Mouse (Mus musculus): Measurements from ENCODE around the gene Xylt1.

The Xylt1 gene

GRCm38 (mm10) chr7:117614346-117614745 lies 233.6 kb downstream of the Xylt1 start:
- no peak for DNase-seq (ENCODE audit: low spot score)

GRCm38 (mm10) chr7:117614851-117615250 lies 234.1 kb downstream of the Xylt1 start:
- no peak for DNase-seq (ENCODE audit: low spot score)

- peak; percentile 24 for DNase-seq (ENCODE audit: low spot score)
These were observed 235.5 kb downstream of the Xylt1 start for GRCm38 (mm10) chr7:117616277-117616676.

GRCm38 (mm10) chr7:117618715-117619150 lies 238.0 kb downstream of the Xylt1 start:
- DNase-seq (ENCODE audit: low spot score), result no peak

GRCm38 (mm10) chr7:117621566-117621965 lies 240.8 kb downstream of the Xylt1 start:
- DNase-seq (ENCODE audit: low spot score), result no peak

- no peak for DNase-seq (ENCODE audit: low spot score)
These were observed 242.0 kb downstream of the Xylt1 start for GRCm38 (mm10) chr7:117622769-117623168.

- DNase-seq (ENCODE audit: low spot score), result no peak
These were observed 248.0 kb downstream of the Xylt1 start for GRCm38 (mm10) chr7:117628791-117629190.

GRCm38 (mm10) chr7:117630657-117631056 lies 249.9 kb downstream of the Xylt1 start:
- no peak for DNase-seq (ENCODE audit: low spot score)

GRCm38 (mm10) chr7:117635584-117635983 lies 254.8 kb downstream of the Xylt1 start:
- no peak for DNase-seq (ENCODE audit: low spot score)

GRCm38 (mm10) chr7:117636713-117637112 lies 255.9 kb downstream of the Xylt1 start:
- peak; percentile 22 for DNase-seq (ENCODE audit: low spot score)

- DNase-seq (ENCODE audit: low spot score), result no peak
These were observed 257.2 kb downstream of the Xylt1 start for GRCm38 (mm10) chr7:117637997-117638396.

GRCm38 (mm10) chr7:117652637-117653036 lies 271.9 kb downstream of the Xylt1 start:
- no peak for DNase-seq (ENCODE audit: low spot score)

GRCm38 (mm10) chr7:117655732-117656131 lies 275.0 kb downstream of the Xylt1 start:
- no peak for DNase-seq (ENCODE audit: low spot score)

GRCm38 (mm10) chr7:117658180-117658579 lies 277.4 kb downstream of the Xylt1 start:
- no peak for DNase-seq (ENCODE audit: low spot score)

GRCm38 (mm10) chr7:117658739-117659138 lies 278.0 kb downstream of the Xylt1 start:
- DNase-seq (ENCODE audit: low spot score), result no peak

GRCm38 (mm10) chr7:117667286-117667685 lies 286.5 kb downstream of the Xylt1 start:
- DNase-seq (ENCODE audit: low spot score), result no peak

GRCm38 (mm10) chr7:117668226-117668625 lies 287.4 kb downstream of the Xylt1 start:
- no peak for DNase-seq (ENCODE audit: low spot score)

GRCm38 (mm10) chr7:117672121-117672591 lies 291.4 kb downstream of the Xylt1 start:
- DNase-seq (ENCODE audit: low spot score), result no peak

GRCm38 (mm10) chr7:117686120-117686996 lies 305.6 kb downstream of the Xylt1 start:
- DNase-seq (ENCODE audit: low spot score), result peak; percentile 1

- DNase-seq (ENCODE audit: low spot score), result no peak
These were observed 306.2 kb downstream of the Xylt1 start for GRCm38 (mm10) chr7:117686997-117687302.

- DNase-seq (ENCODE audit: low spot score), result no peak
These were observed 314.8 kb downstream of the Xylt1 start for GRCm38 (mm10) chr7:117695612-117696011.

GRCm38 (mm10) chr7:117697681-117698080 lies 316.9 kb downstream of the Xylt1 start:
- DNase-seq (ENCODE audit: low spot score), result no peak

- DNase-seq (ENCODE audit: low spot score), result no peak
These were observed 317.9 kb downstream of the Xylt1 start for GRCm38 (mm10) chr7:117698551-117699114.
